Mouse (Mus musculus): ENCODE measurements around the gene Cxcr1. TPM values are rescaled to one million over a fixed set of nuclear protein-coding genes. Genes with fewer than 3 reads are reported as not detected.

The Cxcr1 gene
- polyA plus RNA-seq, 1 experiment from 2014 or later = not detected

- H3K4me1 ChIP-seq (replicated peaks) = no peaks in the 10 kb centered on the region
- no peaks in the 10 kb centered on the region for H3K36me3 ChIP-seq
- no peaks in the 10 kb centered on the region for H3K27me3 ChIP-seq
- H3K4me2 ChIP-seq = no peak overlapping the region
- H3K9me3 ChIP-seq = no peaks in the 10 kb centered on the region
- 88% methylated on average over 7 of the region's 7 CpGs for WGBS
- H3K9ac ChIP-seq = no peak overlapping the region
- no peak overlapping the region for H3K27ac ChIP-seq (replicated peaks)
- H3K4me3 ChIP-seq = no peak overlapping the region
- ATAC-seq (ENCODE audit: low FRiP score, low read depth) = no peak
Observed at GRCm38 (mm10) chr1:74219922-74220321, 25.5 kb upstream of the Cxcr1 start.

- Histone ChIP-seq H3K4me3 (no peak overlapping the region), H3K36me3 (no peaks in the 10 kb centered on the region), H3K9me3 (no peaks in the 10 kb centered on the region), H3K27me3 (no peaks in the 10 kb centered on the region), H3K4me1 (replicated peaks) (no peaks in the 10 kb centered on the region), H3K4me2 (no peak overlapping the region), H3K9ac (no peak overlapping the region), H3K27ac (replicated peaks) (no peak overlapping the region)
- WGBS = 92% methylated on average over 8 of the region's 8 CpGs
- ATAC-seq (ENCODE audit: low FRiP score, low read depth) = no peak
Observed at GRCm38 (mm10) chr1:74208941-74209340, 14.5 kb upstream of the Cxcr1 start.

- no peaks in the 10 kb centered on the region for H3K4me1 ChIP-seq (replicated peaks)
- H3K9me3 ChIP-seq = no peaks in the 10 kb centered on the region
- no peak overlapping the region for H3K27ac ChIP-seq (replicated peaks)
- 47% methylated on average over 9 of the region's 9 CpGs for WGBS
- H3K27me3 ChIP-seq = no peaks in the 10 kb centered on the region
- H3K9ac ChIP-seq = no peak overlapping the region
- no peaks in the 10 kb centered on the region for H3K36me3 ChIP-seq
- H3K4me2 ChIP-seq = no peak overlapping the region
- no peak overlapping the region for H3K4me3 ChIP-seq
- ATAC-seq (ENCODE audit: low FRiP score, low read depth) = no peak
Observed at GRCm38 (mm10) chr1:74207906-74208305, 13.5 kb upstream of the Cxcr1 start.

- no peaks in the 10 kb centered on the region for H3K4me1 ChIP-seq (replicated peaks)
- no peaks in the 10 kb centered on the region for H3K27me3 ChIP-seq
- no peak overlapping the region for H3K4me2 ChIP-seq
- H3K36me3 ChIP-seq = no peaks in the 10 kb centered on the region
- no peaks in the 10 kb centered on the region for H3K9me3 ChIP-seq
- H3K27ac ChIP-seq (replicated peaks) = no peak overlapping the region
- ATAC-seq (ENCODE audit: low FRiP score, low read depth) = no peak
- 65% methylated on average over 8 of the region's 8 CpGs for WGBS
- no peak overlapping the region for H3K4me3 ChIP-seq
- no peak overlapping the region for H3K9ac ChIP-seq
Observed at GRCm38 (mm10) chr1:74206642-74207041, 12.2 kb upstream of the Cxcr1 start.

GRCm38 (mm10) chr1:74205881-74206280 is 11.4 kb upstream of the Cxcr1 start:
- Histone ChIP-seq H3K4me1 (replicated peaks) (no peaks in the 10 kb centered on the region), H3K27me3 (no peaks in the 10 kb centered on the region), H3K27ac (replicated peaks) (no peak overlapping the region), H3K4me2 (no peak overlapping the region), H3K9me3 (no peaks in the 10 kb centered on the region), H3K9ac (no peak overlapping the region), H3K4me3 (no peak overlapping the region), H3K36me3 (no peaks in the 10 kb centered on the region)
- 62% methylated on average over 7 of the region's 7 CpGs for WGBS
- no peak for ATAC-seq (ENCODE audit: low FRiP score, low read depth)

- Histone ChIP-seq H3K27me3 (no peaks in the 10 kb centered on the region), H3K27ac (replicated peaks) (no peak overlapping the region), H3K36me3 (no peaks in the 10 kb centered on the region), H3K9ac (no peak overlapping the region), H3K4me3 (no peak overlapping the region), H3K4me1 (replicated peaks) (no peaks in the 10 kb centered on the region), H3K4me2 (no peak overlapping the region), H3K9me3 (no peaks in the 10 kb centered on the region)
- WGBS = 66% methylated on average over 5 of the region's 5 CpGs
- no peak for ATAC-seq (ENCODE audit: low FRiP score, low read depth)
Observed at GRCm38 (mm10) chr1:74203457-74203856, 9.0 kb upstream of the Cxcr1 start.

GRCm38 (mm10) chr1:74201048-74201844 is 6.8 kb upstream of the Cxcr1 start:
- Histone ChIP-seq H3K27ac (replicated peaks) (no peak overlapping the region), H3K4me2 (no peak overlapping the region), H3K4me3 (no peak overlapping the region), H3K36me3 (no peaks in the 10 kb centered on the region), H3K9me3 (no peaks in the 10 kb centered on the region), H3K4me1 (replicated peaks) (no peaks in the 10 kb centered on the region), H3K9ac (no peak overlapping the region), H3K27me3 (no peaks in the 10 kb centered on the region)
- ATAC-seq (ENCODE audit: low FRiP score, low read depth) = no peak
- WGBS = 86% methylated on average over 7 of the region's 7 CpGs

- H3K27ac ChIP-seq (replicated peaks) = no peak overlapping the region
- no peak overlapping the region for H3K9ac ChIP-seq
- no peaks in the 10 kb centered on the region for H3K4me1 ChIP-seq (replicated peaks)
- no peaks in the 10 kb centered on the region for H3K36me3 ChIP-seq
- H3K27me3 ChIP-seq = no peaks in the 10 kb centered on the region
- H3K4me2 ChIP-seq = no peak overlapping the region
- 60% methylated on average over 8 of the region's 8 CpGs for WGBS
- no peak for ATAC-seq (ENCODE audit: low FRiP score, low read depth)
- no peaks in the 10 kb centered on the region for H3K9me3 ChIP-seq
- H3K4me3 ChIP-seq = no peak overlapping the region
Observed at GRCm38 (mm10) chr1:74199046-74199445, 4.6 kb upstream of the Cxcr1 start.

GRCm38 (mm10) chr1:74197726-74198470 is 3.5 kb upstream of the Cxcr1 start:
- H3K27me3 ChIP-seq = no peaks in the 10 kb centered on the region
- H3K9ac ChIP-seq = no peak overlapping the region
- no peaks in the 10 kb centered on the region for H3K4me1 ChIP-seq (replicated peaks)
- no peak for ATAC-seq (ENCODE audit: low FRiP score, low read depth)
- no peaks in the 10 kb centered on the region for H3K36me3 ChIP-seq
- H3K4me2 ChIP-seq = no peak overlapping the region
- H3K27ac ChIP-seq (replicated peaks) = no peak overlapping the region
- no peak overlapping the region for H3K4me3 ChIP-seq
- WGBS = 81% methylated on average over 12 of the region's 12 CpGs
- H3K9me3 ChIP-seq = no peaks in the 10 kb centered on the region

- no peak for ATAC-seq (ENCODE audit: low FRiP score, low read depth)
Observed at GRCm38 (mm10) chr1:74196621-74197419, 2.4 kb upstream of the Cxcr1 start.

GRCm38 (mm10) chr1:74195961-74196360 is 1.5 kb upstream of the Cxcr1 start:
- Histone ChIP-seq H3K9me3 (no peaks in the 10 kb centered on the region), H3K27ac (replicated peaks) (no peak overlapping the region), H3K36me3 (no peaks in the 10 kb centered on the region), H3K27me3 (no peaks in the 10 kb centered on the region), H3K4me1 (replicated peaks) (no peaks in the 10 kb centered on the region), H3K9ac (no peak overlapping the region), H3K4me2 (no peak overlapping the region), H3K4me3 (no peak overlapping the region)
- 44% methylated on average over 7 of the region's 7 CpGs for WGBS
- no peak for ATAC-seq (ENCODE audit: low FRiP score, low read depth)

More at GRCm38 (mm10) chr1:74196621-74197419, 2.4 kb upstream of the Cxcr1 start:
- Histone ChIP-seq H3K9me3 (no peaks in the 10 kb centered on the region), H3K36me3 (no peaks in the 10 kb centered on the region), H3K27ac (replicated peaks) (no peak overlapping the region), H3K4me2 (no peak overlapping the region), H3K9ac (no peak overlapping the region), H3K4me3 (no peak overlapping the region), H3K4me1 (replicated peaks) (no peaks in the 10 kb centered on the region), H3K27me3 (no peaks in the 10 kb centered on the region)
- WGBS = 81% methylated on average over 17 of the region's 17 CpGs

GRCm38 (mm10) chr1:74192711-74193110 is 1.7 kb downstream of the Cxcr1 start:
- no peak for ATAC-seq (ENCODE audit: low FRiP score, low read depth)
- WGBS = 82% methylated on average over 2 of the region's 2 CpGs
- Histone ChIP-seq H3K36me3 (no peaks in the 10 kb centered on the region), H3K9me3 (no peaks in the 10 kb centered on the region), H3K4me2 (no peak overlapping the region), H3K4me1 (replicated peaks) (no peaks in the 10 kb centered on the region), H3K27ac (replicated peaks) (no peak overlapping the region), H3K4me3 (no peak overlapping the region), H3K9ac (no peak overlapping the region), H3K27me3 (no peaks in the 10 kb centered on the region)

All from hindbrain, embryonic 15.5 days (tissue).